Mouse (Mus musculus): ENCODE results near the gene Dcaf4.

- TF ChIP-seq POLR2A (IDR thresholded peaks at IDR 0.05; ENCODE audit: control insufficient read depth, low read depth, low read length) = no peak
- no peak for TF ChIP-seq CTCF (IDR thresholded peaks at IDR 0.05; ENCODE audit: control insufficient read depth, insufficient read depth, insufficient replicate concordance, low read depth, low read length)
Measured at GRCm38 (mm10) chr12:83534190-83534589, 13.9 kb downstream of the Dcaf4 start.

All from testis, adult 2 months (tissue).